Mouse (Mus musculus): ENCODE results near the gene Hs3st4.

DNA sequence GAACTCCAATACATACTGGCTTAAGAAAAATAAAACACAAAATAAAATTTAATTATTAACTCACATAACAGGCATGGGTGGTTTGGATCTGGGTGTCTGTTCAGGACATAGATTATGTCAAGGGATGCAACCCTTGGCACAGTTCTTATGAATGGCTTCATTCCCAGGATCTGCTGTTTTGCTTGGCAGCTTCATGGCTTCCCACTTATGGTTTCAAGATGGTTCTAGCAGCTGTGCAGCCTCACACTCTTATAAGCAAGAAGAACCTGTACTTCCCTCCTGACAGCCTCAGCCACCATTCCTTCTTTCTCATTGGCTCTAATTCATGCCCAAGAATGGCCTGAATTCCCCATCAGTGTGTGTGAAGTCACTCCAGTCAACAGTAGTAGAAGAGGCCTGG, 189.3 kb downstream of the Hs3st4 start:
- no peak for TF ChIP-seq ZNF384 (IDR thresholded peaks at IDR 0.05; ENCODE audit: low read depth, low read length)
- TF ChIP-seq CHD1 (IDR thresholded peaks at IDR 0.05; ENCODE audit: low read depth, low read length), result no peak
- no peak for TF ChIP-seq NRF1 (IDR thresholded peaks at IDR 0.05; ENCODE audit: low read depth, low read length)
- TF ChIP-seq UBTF (IDR thresholded peaks at IDR 0.05; ENCODE audit: low read depth, low read length), result no peak
- TF ChIP-seq PAX5 (IDR thresholded peaks at IDR 0.05; ENCODE audit: low read length), result no peak
- no peak for TF ChIP-seq POLR2A (IDR thresholded peaks at IDR 0.05; ENCODE audit: low read depth, low read length)
- TF ChIP-seq EP300 (IDR thresholded peaks at IDR 0.05; ENCODE audit: low read length), result no peak
